Mouse (Mus musculus): ENCODE data around the gene Naif1.

DNA sequence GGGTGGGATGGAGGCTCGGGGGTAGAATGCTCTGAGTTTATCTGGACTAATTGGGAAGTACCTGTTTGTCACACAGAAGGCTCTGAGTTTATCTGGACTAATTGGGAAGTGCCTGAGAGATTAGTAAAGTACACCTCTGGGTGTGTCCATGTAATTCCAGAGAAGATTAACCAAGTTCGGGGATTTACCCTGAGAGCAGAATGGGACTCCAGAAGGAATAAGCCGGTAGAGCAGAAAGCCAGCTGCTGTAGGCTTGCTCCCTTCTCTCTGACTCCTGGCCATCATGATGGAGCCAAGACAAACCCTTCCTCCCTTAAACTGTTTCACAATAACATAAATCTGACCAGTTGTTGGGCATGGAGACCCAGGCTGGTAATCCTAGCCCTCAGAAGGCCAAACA is 25.5 kb upstream of the Naif1 start:
- TF ChIP-seq POLR2A (IDR thresholded peaks at IDR 0.05; ENCODE audit: insufficient read length, low read depth) (no peak), MYOG (IDR thresholded peaks at IDR 0.05; ENCODE audit: control insufficient read depth in 1 of 3, insufficient read depth in 1 of 3, insufficient read length in 2 of 3, low read depth in 2 of 3) (no peak), SRF (IDR thresholded peaks at IDR 0.05; ENCODE audit: control insufficient read depth, insufficient read length, low read depth) (no peak), TCF12 (IDR thresholded peaks at IDR 0.05; ENCODE audit: insufficient read depth, poor library complexity, severe bottlenecking) (no peak), POLR2AphosphoS2 (IDR thresholded peaks at IDR 0.05; ENCODE audit: insufficient read length, low read depth) (no peak)

Data from myocyte (in vitro differentiated cells).